Mouse (Mus musculus) forebrain, embryonic 13.5 days (tissue): ENCODE measurements at regions not wholly inside any gene's neighbourhood (a gene's known extent, or its start where the extent isn't known, plus 50 kb on each side); places are given as distances from the start of the nearest gene placed in this dataset.

ENCODE experiments used
- ATAC-seq: fragments of 200-750 bp; cut with Nextera tagmentation; 2 replicates; pipeline ENCODE4 v1.8.0; 2017
- H3K27ac ChIP-seq: fragments of 300-500 bp; sonication (generic); 2 replicates; pipeline ENCODE4 v1.5.1; 2015; ENCODE audit warnings: inconsistent platforms, mild to moderate bottlenecking, moderate library complexity
- H3K27me3 ChIP-seq: fragments of 300-500 bp; sonication (generic); 2 replicates; pipeline ENCODE4 v1.6.1; 2015; ENCODE audit warnings: mild to moderate bottlenecking, inconsistent platforms
- H3K36me3 ChIP-seq: fragments of 300-500 bp; sonication (generic); 2 replicates; pipeline ENCODE4 v1.6.1; 2015; ENCODE audit warnings: mild to moderate bottlenecking, inconsistent platforms; ENCODE audit not compliant: poor library complexity, severe bottlenecking
- H3K4me1 ChIP-seq: fragments of 300-500 bp; sonication (generic); 2 replicates; pipeline ENCODE4 v1.6.1; 2015; ENCODE audit warnings: inconsistent platforms
- H3K4me2 ChIP-seq: fragments of 300-500 bp; sonication (generic); 2 replicates; pipeline ENCODE4 v1.6.1; 2015; ENCODE audit warnings: inconsistent platforms, mild to moderate bottlenecking, moderate library complexity
- H3K4me3 ChIP-seq: fragments of 300-500 bp; sonication (generic); 2 replicates; pipeline ENCODE4 v1.5.1; 2015; ENCODE audit warnings: mild to moderate bottlenecking, inconsistent platforms
- H3K9ac ChIP-seq: fragments of 300-500 bp; sonication (generic); 2 replicates; pipeline ENCODE4 v1.6.1; 2015; ENCODE audit warnings: mild to moderate bottlenecking, inconsistent platforms
- H3K9me3 ChIP-seq: fragments of 300-500 bp; sonication (generic); replicated peaks from 2 replicates; pipeline ENCODE4 v1.6.1; 2016; ENCODE audit warnings: inconsistent platforms
- whole genome bisulfite sequencing: fragments of 180-500 bp; shearing (Covaris S2); methylation state at CpG from one replicate; pipeline ENCODE4 v1.1.7; 2015; 5-methylcytosine and 5-hydroxymethylcytosine counted together

- peak overlapping the region; percentile 32 for H3K27ac ChIP-seq
- no peaks in the 10 kb centered on the region for H3K9me3 ChIP-seq
- no peak overlapping the region for H3K4me2 ChIP-seq
- H3K4me1 ChIP-seq: peaks cover 32% of the 10 kb centered on the region
- no peak overlapping the region for H3K4me3 ChIP-seq
- no peaks in the 10 kb centered on the region for H3K27me3 ChIP-seq
- 47% methylated on average over 7 of the region's 7 CpGs for WGBS
- H3K36me3 ChIP-seq: no peaks in the 10 kb centered on the region
- H3K9ac ChIP-seq: no peak overlapping the region
- ATAC-seq: peak; percentile 81
These were observed 272.6 kb downstream of the Tgfb2 start for GRCm38 (mm10) chr1:186433169-186433665.

GRCm38 (mm10) chr1:186425421-186425820 lies 280.4 kb downstream of the Tgfb2 start:
- Histone ChIP-seq H3K27me3 (no peaks in the 10 kb centered on the region), H3K27ac (no peak overlapping the region), H3K4me2 (no peak overlapping the region), H3K36me3 (no peaks in the 10 kb centered on the region), H3K9me3 (no peaks in the 10 kb centered on the region), H3K9ac (no peak overlapping the region), H3K4me3 (no peak overlapping the region), H3K4me1 (0 out of 2 replicates have a peak, but pooled peaks cover 5% of the 10 kb centered on the region)
- 72% methylated on average over 6 of the region's 6 CpGs for WGBS
- no peak for ATAC-seq

GRCm38 (mm10) chr1:186424084-186424483 lies 281.7 kb downstream of the Tgfb2 start:
- 0 out of 2 replicates have a peak, but pooled peaks cover 5% of the 10 kb centered on the region for H3K4me1 ChIP-seq
- H3K27me3 ChIP-seq: no peaks in the 10 kb centered on the region
- WGBS: 53% methylated on average over 5 of the region's 5 CpGs
- no peak overlapping the region for H3K4me2 ChIP-seq
- no peaks in the 10 kb centered on the region for H3K9me3 ChIP-seq
- H3K9ac ChIP-seq: no peak overlapping the region
- no peak for ATAC-seq
- no peak overlapping the region for H3K27ac ChIP-seq
- H3K4me3 ChIP-seq: no peak overlapping the region
- H3K36me3 ChIP-seq: no peaks in the 10 kb centered on the region

- WGBS: 74% methylated on average over 1 of the region's 1 CpGs
- ATAC-seq: no peak
- Histone ChIP-seq H3K4me2 (no peak overlapping the region), H3K27ac (no peak overlapping the region), H3K27me3 (no peaks in the 10 kb centered on the region), H3K4me1 (no peaks in the 10 kb centered on the region), H3K4me3 (no peak overlapping the region), H3K36me3 (no peaks in the 10 kb centered on the region), H3K9me3 (no peaks in the 10 kb centered on the region), H3K9ac (no peak overlapping the region)
These were observed 288.7 kb downstream of the Tgfb2 start for GRCm38 (mm10) chr1:186417101-186417500.

GRCm38 (mm10) chr1:186415321-186415720 lies 290.5 kb downstream of the Tgfb2 start:
- WGBS: 78% methylated on average over 4 of the region's 4 CpGs
- H3K9ac ChIP-seq: no peak overlapping the region
- no peaks in the 10 kb centered on the region for H3K27me3 ChIP-seq
- H3K4me3 ChIP-seq: no peak overlapping the region
- no peak overlapping the region for H3K27ac ChIP-seq
- H3K36me3 ChIP-seq: no peaks in the 10 kb centered on the region
- H3K4me1 ChIP-seq: no peaks in the 10 kb centered on the region
- H3K4me2 ChIP-seq: no peak overlapping the region
- H3K9me3 ChIP-seq: no peaks in the 10 kb centered on the region
- ATAC-seq: no peak

GRCm38 (mm10) chr1:186413886-186414245 lies 291.9 kb downstream of the Tgfb2 start:
- peaks cover 11% of the 10 kb centered on the region for H3K4me1 ChIP-seq
- H3K27me3 ChIP-seq: no peaks in the 10 kb centered on the region
- 97% methylated on average over 6 of the region's 6 CpGs for WGBS
- ATAC-seq: no peak
- H3K36me3 ChIP-seq: no peaks in the 10 kb centered on the region
- H3K27ac ChIP-seq: no peak overlapping the region
- H3K9me3 ChIP-seq: no peaks in the 10 kb centered on the region
- no peak overlapping the region for H3K4me3 ChIP-seq
- H3K4me2 ChIP-seq: no peak overlapping the region
- H3K9ac ChIP-seq: no peak overlapping the region

- Histone ChIP-seq H3K36me3 (no peaks in the 10 kb centered on the region), H3K9ac (no peak overlapping the region), H3K4me1 (peaks cover 15% of the 10 kb centered on the region), H3K4me2 (no peak overlapping the region), H3K27ac (no peak overlapping the region), H3K4me3 (no peak overlapping the region), H3K27me3 (no peaks in the 10 kb centered on the region), H3K9me3 (no peaks in the 10 kb centered on the region)
- 82% methylated on average over 21 of the region's 21 CpGs for WGBS
- ATAC-seq: no peak
These were observed 292.5 kb downstream of the Tgfb2 start for GRCm38 (mm10) chr1:186413064-186413885.

GRCm38 (mm10) chr1:186412296-186412695 lies 293.5 kb downstream of the Tgfb2 start:
- H3K9ac ChIP-seq: no peak overlapping the region
- 82% methylated on average over 2 of the region's 2 CpGs for WGBS

GRCm38 (mm10) chr1:186408986-186409441 lies 291.9 kb upstream of the Lyplal1 start:
- WGBS: 7% methylated on average over 10 of the region's 10 CpGs
- Histone ChIP-seq H3K4me3 (no peak overlapping the region), H3K9ac (no peak overlapping the region), H3K27me3 (no peaks in the 10 kb centered on the region), H3K9me3 (no peaks in the 10 kb centered on the region), H3K4me1 (peaks cover 15% of the 10 kb centered on the region), H3K4me2 (peak overlapping the region; percentile 41), H3K27ac (0 out of 2 replicates have a peak overlapping the region, but pooled peaks have one; percentile 10), H3K36me3 (no peaks in the 10 kb centered on the region)
- 0 out of 2 replicates have a peak, but pooled peaks have one; percentile 27 for ATAC-seq

More at GRCm38 (mm10) chr1:186412296-186412695, 293.5 kb downstream of the Tgfb2 start:
- Histone ChIP-seq H3K27me3 (no peaks in the 10 kb centered on the region), H3K9me3 (no peaks in the 10 kb centered on the region), H3K36me3 (no peaks in the 10 kb centered on the region), H3K4me1 (peaks cover 15% of the 10 kb centered on the region), H3K4me3 (no peak overlapping the region), H3K27ac (no peak overlapping the region), H3K4me2 (no peak overlapping the region)
- no peak for ATAC-seq

- Histone ChIP-seq H3K36me3 (no peaks in the 10 kb centered on the region), H3K27me3 (no peaks in the 10 kb centered on the region), H3K4me2 (no peak overlapping the region), H3K4me1 (peaks cover 15% of the 10 kb centered on the region), H3K9ac (no peak overlapping the region), H3K4me3 (no peak overlapping the region), H3K27ac (no peak overlapping the region), H3K9me3 (no peaks in the 10 kb centered on the region)
- 62% methylated on average over 8 of the region's 8 CpGs for WGBS
- no peak for ATAC-seq
These were observed 290.5 kb upstream of the Lyplal1 start for GRCm38 (mm10) chr1:186407656-186408055.

- H3K9ac ChIP-seq: no peak overlapping the region
- peaks cover 15% of the 10 kb centered on the region for H3K4me1 ChIP-seq
- WGBS: 91% methylated on average over 5 of the region's 5 CpGs
- H3K36me3 ChIP-seq: no peaks in the 10 kb centered on the region
- ATAC-seq: no peak
- H3K4me3 ChIP-seq: no peak overlapping the region
- H3K9me3 ChIP-seq: no peaks in the 10 kb centered on the region
- no peak overlapping the region for H3K27ac ChIP-seq
- no peaks in the 10 kb centered on the region for H3K27me3 ChIP-seq
- no peak overlapping the region for H3K4me2 ChIP-seq
These were observed 288.6 kb upstream of the Lyplal1 start for GRCm38 (mm10) chr1:186405693-186406092.

GRCm38 (mm10) chr1:186399762-186400161 lies 282.7 kb upstream of the Lyplal1 start:
- H3K9me3 ChIP-seq: no peaks in the 10 kb centered on the region
- H3K36me3 ChIP-seq: no peaks in the 10 kb centered on the region
- H3K4me2 ChIP-seq: no peak overlapping the region
- H3K9ac ChIP-seq: no peak overlapping the region
- no peak overlapping the region for H3K27ac ChIP-seq
- H3K4me3 ChIP-seq: no peak overlapping the region
- ATAC-seq: no peak
- 51% methylated on average over 8 of the region's 8 CpGs for WGBS
- H3K27me3 ChIP-seq: no peaks in the 10 kb centered on the region
- H3K4me1 ChIP-seq: peaks cover 7% of the 10 kb centered on the region; the same call in 1 of the 2 replicates
